Mouse (Mus musculus): Measurements from ENCODE around the gene Gm20431.
A peak's percentile ranks its signal among the peaks of the same experiment; 100 is the strongest.

Gm20431 gene

GRCm38 (mm10) chr2:167661270-167662203 lies at the start of gene Gm20431:
Gene Gm20431 (minus strand): TSS chr2:167661496.
- peak; percentile 90 for DNase-seq (ENCODE audit: low spot score)

- DNase-seq (ENCODE audit: low spot score) = no peak
Observed at GRCm38 (mm10) chr2:167710574-167710973, 49.3 kb upstream of the Gm20431 start.

GRCm38 (mm10) chr2:167709969-167710368 lies 48.7 kb upstream of the Gm20431 start:
- DNase-seq (ENCODE audit: low spot score) = no peak

GRCm38 (mm10) chr2:167708373-167708772 lies 47.1 kb upstream of the Gm20431 start:
- DNase-seq (ENCODE audit: low spot score) = no peak

- no peak for DNase-seq (ENCODE audit: low spot score)
Observed at GRCm38 (mm10) chr2:167706183-167706939, 45.1 kb upstream of the Gm20431 start.

GRCm38 (mm10) chr2:167704409-167704808 lies 43.1 kb upstream of the Gm20431 start:
- DNase-seq (ENCODE audit: low spot score) = no peak

- no peak for DNase-seq (ENCODE audit: low spot score)
Observed at GRCm38 (mm10) chr2:167702126-167702525, 40.8 kb upstream of the Gm20431 start.

GRCm38 (mm10) chr2:167701472-167701871 lies 40.2 kb upstream of the Gm20431 start:
- no peak for DNase-seq (ENCODE audit: low spot score)

- no peak for DNase-seq (ENCODE audit: low spot score)
Observed at GRCm38 (mm10) chr2:167700018-167700417, 38.7 kb upstream of the Gm20431 start.

GRCm38 (mm10) chr2:167697902-167698301 lies 36.6 kb upstream of the Gm20431 start:
- peak; percentile 44 for DNase-seq (ENCODE audit: low spot score)

GRCm38 (mm10) chr2:167696143-167696542 lies 34.8 kb upstream of the Gm20431 start:
- DNase-seq (ENCODE audit: low spot score) = no peak

GRCm38 (mm10) chr2:167695491-167695890 lies 34.2 kb upstream of the Gm20431 start:
- DNase-seq (ENCODE audit: low spot score) = no peak

- no peak for DNase-seq (ENCODE audit: low spot score)
Observed at GRCm38 (mm10) chr2:167694963-167695362, 33.7 kb upstream of the Gm20431 start.

- no peak for DNase-seq (ENCODE audit: low spot score)
Observed at GRCm38 (mm10) chr2:167694244-167694643, 32.9 kb upstream of the Gm20431 start.

- no peak for DNase-seq (ENCODE audit: low spot score)
Observed at GRCm38 (mm10) chr2:167693540-167693939, 32.2 kb upstream of the Gm20431 start.

GRCm38 (mm10) chr2:167692831-167693230 lies 31.5 kb upstream of the Gm20431 start:
- no peak for DNase-seq (ENCODE audit: low spot score)

GRCm38 (mm10) chr2:167691871-167692661 lies 30.8 kb upstream of the Gm20431 start:
- no peak for DNase-seq (ENCODE audit: low spot score)

GRCm38 (mm10) chr2:167691410-167691809 lies 30.1 kb upstream of the Gm20431 start:
- DNase-seq (ENCODE audit: low spot score) = no peak

- no peak for DNase-seq (ENCODE audit: low spot score)
Observed at GRCm38 (mm10) chr2:167690962-167691311, 29.6 kb upstream of the Gm20431 start.

GRCm38 (mm10) chr2:167690219-167690961 lies 29.1 kb upstream of the Gm20431 start:
- no peak for DNase-seq (ENCODE audit: low spot score)

- peak; percentile 46 for DNase-seq (ENCODE audit: low spot score)
Observed at GRCm38 (mm10) chr2:167689501-167690218, 28.4 kb upstream of the Gm20431 start, which contains the start of gene Tmem189. Gene Tmem189 (minus strand): TSS chr2:167689822.
